Mouse (Mus musculus) layer of hippocampus, postnatal 36 days (tissue): ENCODE measurements around the gene Hmgb1. TPM values are rescaled to one million over a fixed set of nuclear protein-coding genes. Genes with fewer than 3 reads are reported as not detected.

Experiments used
- DNase-seq, 2 experiments: peaks; one replicate each; pipeline ENCODE4 v3.0.0; 2022
- total RNA-seq, 2 experiments: library from RNA; stranded (reverse); gene quantifications; 2 replicates each; pipeline ENCODE4 v1.2.3; 2021

Gene Hmgb1
- total RNA-seq, 2 experiments from 2014 or later: 136 to 137 TPM

DNA sequence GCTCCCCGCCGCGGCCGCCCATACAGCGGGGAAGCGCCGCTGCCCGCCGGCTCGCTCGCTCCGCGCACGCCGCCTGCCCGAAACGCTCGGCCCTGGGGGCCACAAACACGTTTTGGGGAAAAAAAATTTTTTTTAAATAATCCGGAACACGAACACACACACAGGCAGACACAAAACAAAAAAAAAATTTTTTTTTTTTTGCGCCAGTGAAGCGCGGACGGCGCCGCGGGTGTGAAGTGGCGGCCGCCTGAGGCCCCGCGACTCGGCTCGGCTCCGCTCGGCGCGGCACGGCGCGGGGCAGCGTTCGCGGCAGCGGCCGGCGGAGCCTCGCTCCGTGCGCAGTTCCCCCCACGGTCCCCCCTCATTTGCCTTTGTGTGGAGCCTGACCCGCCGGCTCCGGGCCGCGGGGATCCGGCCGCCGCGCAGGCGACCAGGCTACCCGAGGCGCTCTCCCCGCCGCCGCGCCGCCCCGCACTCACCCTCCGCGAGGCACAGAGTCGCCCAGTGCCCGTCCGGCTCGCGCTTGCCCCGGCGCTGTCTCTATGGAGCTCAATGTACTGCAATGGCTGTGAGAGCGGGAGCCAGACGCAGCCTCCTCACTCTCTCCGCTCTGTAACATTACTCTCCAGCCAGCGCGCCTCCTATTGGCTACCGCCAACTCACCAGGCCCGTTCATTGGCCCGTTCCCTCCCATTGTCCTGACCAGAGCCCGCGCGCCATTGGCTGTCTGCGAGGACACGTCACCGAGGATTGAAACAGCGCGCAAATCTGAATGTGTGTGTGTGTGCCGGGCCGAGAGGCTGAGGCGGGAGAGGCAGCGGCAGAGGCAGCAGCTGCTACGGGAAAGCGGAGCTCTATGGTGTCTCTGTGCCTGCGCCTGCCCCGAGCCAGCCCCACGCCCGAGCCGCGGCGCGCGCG, 131.6 kb downstream of the Hmgb1 start:
- peak; percentile 99 for DNase-seq

- DNase-seq: peak; percentile 83
Observed at GRCm38 (mm10) chr5:149051571-149052420, 132.5 kb downstream of the Hmgb1 start.

GRCm38 (mm10) chr5:149051194-149051570, 133.1 kb downstream of the Hmgb1 start:
- DNase-seq: peak in 1 of 2 experiments; percentile 7

DNA sequence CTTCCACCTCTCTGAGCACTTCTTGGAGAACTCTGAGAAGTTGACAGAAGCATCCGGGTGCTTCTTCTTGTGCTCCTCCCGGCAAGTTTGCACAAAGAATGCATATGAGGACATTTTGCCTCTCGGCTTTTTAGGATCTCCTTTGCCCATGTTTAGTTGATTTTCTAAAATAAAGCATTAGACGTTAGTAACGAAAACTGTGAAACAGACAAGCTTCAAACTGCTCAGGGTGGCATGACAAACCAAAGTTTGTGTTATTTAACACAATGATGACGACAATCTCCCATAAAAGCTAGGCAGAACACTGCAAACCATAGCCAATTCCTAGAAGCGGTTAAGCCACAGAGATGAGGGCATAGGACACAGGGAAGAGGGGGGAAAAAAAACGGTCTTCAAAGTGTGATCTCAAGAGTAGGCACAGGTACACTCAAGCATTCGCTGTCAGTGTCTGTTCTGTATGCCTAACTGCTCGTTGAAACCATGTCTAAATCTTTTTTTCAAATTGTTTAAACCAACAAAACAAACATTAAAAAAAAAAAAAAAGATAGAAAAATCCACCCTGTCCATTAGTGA, 133.6 kb downstream of the Hmgb1 start:
- no peak for DNase-seq

GRCm38 (mm10) chr5:149049435-149049834, 134.9 kb downstream of the Hmgb1 start:
- DNase-seq: no peak

DNA sequence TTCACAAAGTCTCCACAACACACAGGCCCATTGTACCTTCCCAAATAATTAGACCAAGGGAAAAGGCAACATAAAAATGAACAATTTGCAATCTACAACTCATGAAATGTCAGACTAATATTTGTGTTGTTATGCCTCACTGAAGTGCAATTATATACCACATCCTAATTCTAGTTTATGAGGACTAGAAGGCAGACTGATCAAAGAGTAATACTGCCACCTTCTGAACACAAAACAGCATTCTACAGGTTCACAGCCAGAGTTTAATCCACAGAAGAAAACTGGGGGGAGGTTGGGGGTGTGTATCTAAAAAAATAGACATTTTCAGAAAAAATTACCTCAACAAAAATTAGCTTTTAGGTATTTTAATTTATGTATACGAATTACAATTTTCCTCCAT, 135.3 kb downstream of the Hmgb1 start:
- no peak for DNase-seq

- no peak for DNase-seq
Observed at GRCm38 (mm10) chr5:149046650-149047049, 137.6 kb downstream of the Hmgb1 start.

DNA sequence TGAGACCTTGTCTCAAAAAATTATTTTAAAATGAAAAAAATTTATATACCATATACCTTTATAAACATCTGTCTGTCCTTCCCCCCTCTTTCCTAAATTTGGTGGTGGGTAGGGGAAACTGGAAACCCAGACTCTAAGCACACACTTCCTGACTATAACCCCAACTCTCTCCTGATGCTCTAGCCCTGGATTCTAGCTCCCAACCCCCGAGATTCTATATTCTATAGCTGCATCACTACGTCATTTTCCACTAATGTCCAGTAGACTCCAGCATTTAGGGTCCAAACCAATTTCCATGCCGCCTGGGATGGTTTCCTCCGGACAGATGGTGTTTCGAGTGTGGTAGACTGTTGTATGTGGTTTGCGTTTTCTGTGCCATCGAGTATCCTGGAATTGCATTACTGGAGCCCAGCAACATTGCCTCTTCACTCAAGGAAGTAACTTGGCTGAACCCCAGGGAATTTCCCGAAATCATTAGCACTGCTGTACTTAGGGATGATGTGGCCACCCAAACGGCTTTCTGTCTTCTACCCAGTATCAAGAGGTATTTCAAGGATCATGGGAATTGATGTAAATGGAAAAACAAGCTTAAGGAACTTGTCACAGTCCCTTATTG, 138.7 kb downstream of the Hmgb1 start:
- DNase-seq: no peak

DNA sequence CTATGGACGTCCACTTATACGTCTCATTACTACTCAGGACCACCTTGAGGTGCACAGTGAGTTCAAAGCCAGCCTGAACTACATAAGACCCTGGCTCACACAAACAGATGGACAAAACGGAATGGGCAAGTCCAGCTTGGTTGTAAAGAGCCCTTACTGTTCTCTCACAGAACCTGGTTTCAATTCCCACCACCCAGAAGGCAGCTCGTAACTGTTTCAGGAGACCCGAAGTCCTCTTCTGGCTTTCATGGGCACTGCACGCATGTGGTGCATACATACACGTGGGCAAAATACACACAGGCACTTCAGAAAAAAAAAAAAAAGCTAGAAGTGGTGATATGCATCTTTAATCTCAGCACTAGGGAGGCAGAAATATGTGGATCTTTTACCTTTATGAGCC, 139.2 kb downstream of the Hmgb1 start:
- DNase-seq: no peak

- DNase-seq: no peak
Observed at GRCm38 (mm10) chr5:149044067-149044466, 140.2 kb downstream of the Hmgb1 start.

GRCm38 (mm10) chr5:149043240-149043639, 141.0 kb downstream of the Hmgb1 start:
- DNase-seq: no peak

- DNase-seq: no peak
Observed at GRCm38 (mm10) chr5:149039825-149040224, 144.5 kb downstream of the Hmgb1 start.

DNA sequence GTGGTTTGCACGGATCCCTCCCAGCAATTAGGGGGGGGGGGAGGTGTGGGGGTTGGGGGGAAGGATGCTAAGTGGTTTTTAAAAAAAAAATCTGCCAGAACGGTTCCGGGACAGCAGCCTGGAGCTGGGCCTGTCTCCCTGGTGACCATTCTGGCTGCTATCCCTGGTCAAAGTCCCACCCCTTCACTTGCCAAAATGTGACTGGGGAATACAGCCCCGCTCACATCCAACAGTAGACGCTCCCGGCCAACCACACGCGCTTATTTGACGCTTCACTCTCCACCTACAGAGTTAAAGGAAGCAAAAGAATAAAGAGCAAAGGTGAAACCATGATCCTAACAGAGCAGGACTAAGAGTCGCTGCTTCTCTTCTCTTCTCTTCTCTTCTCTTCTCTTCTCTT, 146.6 kb downstream of the Hmgb1 start:
- peak; percentile 36 to 50 for DNase-seq

DNA sequence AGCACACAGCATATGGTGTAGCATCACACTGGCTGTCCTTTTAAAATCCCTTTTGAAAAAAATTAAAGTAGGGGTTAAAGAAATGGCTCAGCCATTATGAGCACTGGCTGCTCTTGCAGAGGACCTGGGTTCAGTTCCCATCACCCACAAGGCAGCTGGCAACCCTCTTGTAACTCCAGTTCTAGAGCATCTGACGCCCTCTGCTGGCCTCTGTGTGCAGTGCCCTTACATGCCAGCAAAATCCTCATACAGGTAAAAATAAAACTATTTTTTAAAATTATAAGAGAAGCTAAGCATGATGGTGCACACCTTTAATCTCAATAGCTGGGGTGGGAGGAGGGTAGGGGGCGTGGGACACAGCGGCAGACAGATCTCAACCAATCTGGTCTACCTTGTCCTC, 147.4 kb downstream of the Hmgb1 start:
- no peak for DNase-seq

- DNase-seq: no peak
Observed at GRCm38 (mm10) chr5:149032438-149032837, 151.9 kb downstream of the Hmgb1 start.

DNA sequence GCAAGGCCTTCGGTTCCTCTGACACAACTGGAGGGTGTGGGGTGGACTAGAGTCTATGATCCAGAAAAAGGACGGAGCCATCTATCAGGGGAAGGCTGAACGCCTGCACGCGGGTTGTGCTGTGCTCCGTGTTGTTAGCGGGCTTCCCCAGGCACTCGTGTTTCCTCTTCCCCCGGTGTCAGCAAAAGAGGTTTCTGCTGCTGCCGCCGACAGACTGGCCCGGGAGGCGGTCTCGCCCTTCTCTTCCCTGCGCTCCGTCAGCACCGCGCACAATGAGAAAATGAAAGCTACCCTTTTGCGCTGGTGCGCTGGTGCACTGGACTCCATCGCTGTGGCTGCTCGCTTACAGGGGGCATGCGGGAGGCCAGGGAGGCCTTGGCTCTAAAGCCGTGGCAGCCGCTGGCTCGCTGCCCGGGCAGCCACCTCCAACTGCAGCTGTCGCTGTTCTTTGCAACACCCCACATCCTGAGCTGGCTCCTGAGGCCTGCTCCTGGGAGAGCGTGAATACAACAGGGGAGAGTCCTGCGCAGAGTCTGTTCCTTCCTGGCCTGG, 153.0 kb downstream of the Hmgb1 start:
- DNase-seq: peak; percentile 38 to 50

- DNase-seq: no peak
Observed at GRCm38 (mm10) chr5:149030103-149030502, 154.2 kb downstream of the Hmgb1 start.

DNA sequence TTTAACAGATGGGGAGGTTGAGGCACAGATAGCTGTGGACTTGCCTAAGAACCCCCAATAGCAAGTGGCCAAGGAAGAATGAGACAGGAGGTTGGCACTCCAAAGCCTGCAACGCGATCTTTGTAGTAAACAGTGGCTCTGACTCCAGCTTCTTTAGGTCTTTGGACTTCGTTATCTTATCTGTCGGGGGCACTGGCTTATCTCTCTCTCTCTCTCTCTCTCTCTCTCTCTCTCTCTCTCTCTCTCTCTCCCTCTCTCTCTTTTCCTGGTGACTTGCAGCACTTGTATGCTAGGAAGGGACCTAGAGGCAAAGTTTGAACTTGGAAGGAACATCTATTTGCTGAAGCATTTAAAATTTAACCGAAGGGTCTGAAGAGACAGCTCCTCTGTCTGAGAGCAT, 155.9 kb downstream of the Hmgb1 start:
- no peak for DNase-seq

DNA sequence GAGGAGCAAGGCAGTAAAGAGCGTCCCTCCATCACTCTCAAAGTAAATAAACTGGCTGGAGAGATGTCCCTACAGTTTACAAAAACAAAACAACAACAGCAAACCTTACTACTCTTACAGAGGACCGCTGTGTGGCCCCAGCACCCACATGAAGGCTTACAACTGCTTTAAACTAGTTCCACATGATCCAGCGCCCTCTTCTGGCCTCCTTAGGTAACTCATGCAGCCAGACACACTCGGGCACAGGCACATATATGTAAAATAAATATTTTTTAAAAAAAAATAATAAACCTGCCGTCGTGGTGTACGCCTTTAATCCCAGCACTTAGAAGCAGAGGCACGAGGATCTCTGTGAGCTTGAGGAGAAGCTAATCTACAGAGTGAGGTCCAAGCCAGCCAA, 156.9 kb downstream of the Hmgb1 start:
- DNase-seq: no peak

- no peak for DNase-seq
Observed at GRCm38 (mm10) chr5:149021120-149021519, 163.2 kb downstream of the Hmgb1 start.

DNA sequence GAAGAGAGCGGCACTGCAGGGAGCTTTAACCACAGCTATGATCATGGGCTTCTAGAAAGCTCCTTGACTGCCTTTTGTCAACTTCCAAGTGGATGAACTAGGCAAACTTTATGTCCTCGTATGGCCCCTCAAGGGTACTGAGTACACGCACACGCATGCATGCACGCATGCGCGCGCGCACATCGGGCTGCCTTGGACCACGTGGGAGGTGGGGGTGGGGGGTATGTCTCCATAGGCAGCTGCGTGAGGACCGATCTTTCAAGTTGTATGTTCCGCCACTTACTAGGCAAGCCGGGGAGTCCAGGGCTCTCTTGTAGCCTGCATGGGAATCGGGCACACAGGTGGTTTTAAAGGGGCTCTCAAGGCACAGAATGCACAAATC, 163.6 kb downstream of the Hmgb1 start:
- DNase-seq: no peak

- DNase-seq: no peak
Observed at GRCm38 (mm10) chr5:149020059-149020680, 164.1 kb downstream of the Hmgb1 start.
